In the genomic region with DNA sequence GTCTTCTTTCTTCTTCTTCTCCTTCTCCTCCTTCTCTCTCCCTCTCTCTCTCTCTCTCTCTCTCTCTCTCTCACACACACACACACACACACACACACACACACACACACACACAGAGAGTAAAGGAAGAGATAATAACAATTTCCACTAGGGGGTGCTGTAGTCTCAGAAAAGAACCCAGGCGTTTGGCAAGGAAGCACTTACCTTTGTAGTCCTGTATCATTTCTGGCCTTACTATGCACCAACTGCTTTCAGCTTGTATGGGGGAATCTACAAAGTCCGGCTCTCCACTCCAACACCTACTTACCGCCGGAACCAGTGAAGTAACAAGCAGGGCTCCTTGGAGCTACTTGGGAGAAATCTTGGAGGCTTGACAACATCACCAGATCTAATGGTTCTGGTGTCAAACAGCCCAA, we compare ENCODE assay signal across 9 mouse cellular contexts. TPM values are rescaled to one million over a fixed set of nuclear protein-coding genes. Genes with fewer than 3 reads are reported as not detected.
DNase-seq lines count a peak whose midpoint lies in the region; ATAC-seq lines count a peak whose summit lies in the region.
"Had no signal": no experiment of that assay in that cellular context is flagged by ENCODE, and none has a peak within 500 bp of the region (broad histone marks: within the 10 kb centered on the region; RNA-seq: fewer than 3 reads in every experiment).

No protein-coding gene starts in this region.

- H3K4me3 ChIP-seq in hindbrain, embryonic 10.5 days = no peak overlapping the region
- H3K4me3 ChIP-seq in hindbrain, embryonic 12.5 days = no peak overlapping the region
- no peak overlapping the region for H3K4me3 ChIP-seq in embryonic facial prominence, embryonic 14.5 days (ENCODE audit: low read depth, low read length)
- H3K4me3 ChIP-seq in hindbrain, embryonic 15.5 days = no peak overlapping the region
- H3K4me3 ChIP-seq in midbrain, embryonic 10.5 days = no peak overlapping the region
- H3K4me3 ChIP-seq: limb, embryonic 15.5 days had no signal

- DNase-seq in hindbrain, embryonic 10.5 days (ENCODE audit: low spot score) = peak; percentile 58
- DNase-seq in adrenal gland, postnatal 25 days = peak; percentile 19
- DNase-seq in embryonic facial prominence, embryonic 14.5 days (ENCODE audit: low spot score) = peak; percentile 86
- DNase-seq in left cerebral cortex, postnatal 25 days (ENCODE audit: low spot score in 2 of 2) = peak; percentile 72 to 87
- peak; percentile 57 for DNase-seq in midbrain, embryonic 10.5 days (ENCODE audit: low spot score)
- DNase-seq in splenic B cell, adult 2 months (ENCODE audit: low read depth, low spot score) = peak; percentile 88

- no peak overlapping the region for H3K9ac ChIP-seq in hindbrain, embryonic 12.5 days
- no peak overlapping the region for H3K9ac ChIP-seq in embryonic facial prominence, embryonic 14.5 days (ENCODE audit: low read depth, low read length)
- no peak overlapping the region for H3K9ac ChIP-seq in hindbrain, embryonic 15.5 days
- H3K9ac ChIP-seq: limb, embryonic 15.5 days had no signal

- intact Hi-C loops in left cerebral cortex, postnatal 25 days (cut with DNase I) = loop anchor here (1.0 kb wide), 1 partner anchor 103 kb away; no protein-coding TSS in a partner anchor

- H3K4me1 ChIP-seq in hindbrain, embryonic 10.5 days (replicated peaks) = peaks cover 28% of the 10 kb centered on the region
- peaks cover 12% of the 10 kb centered on the region; the same call in 1 of the 2 replicates for H3K4me1 ChIP-seq in hindbrain, embryonic 12.5 days
- no peaks in the 10 kb centered on the region for H3K4me1 ChIP-seq in embryonic facial prominence, embryonic 14.5 days (ENCODE audit: control insufficient read depth, insufficient read depth, low read length)
- peaks cover 8% of the 10 kb centered on the region for H3K4me1 ChIP-seq in hindbrain, embryonic 15.5 days (replicated peaks)
- H3K4me1 ChIP-seq in midbrain, embryonic 10.5 days = peaks cover 22% of the 10 kb centered on the region

- H3K4me2 ChIP-seq in hindbrain, embryonic 12.5 days (replicated peaks) = no peak overlapping the region
- no peak overlapping the region for H3K4me2 ChIP-seq in embryonic facial prominence, embryonic 14.5 days (ENCODE audit: low read depth, low read length)
- no peak overlapping the region for H3K4me2 ChIP-seq in hindbrain, embryonic 15.5 days
- H3K4me2 ChIP-seq: limb, embryonic 15.5 days had no signal

- no peaks in the 10 kb centered on the region for H3K27me3 ChIP-seq in hindbrain, embryonic 10.5 days (ENCODE audit: insufficient read depth, poor library complexity, severe bottlenecking)
- no peaks in the 10 kb centered on the region for H3K27me3 ChIP-seq in hindbrain, embryonic 12.5 days
- no peaks in the 10 kb centered on the region for H3K27me3 ChIP-seq in embryonic facial prominence, embryonic 14.5 days (replicated peaks; ENCODE audit: control insufficient read depth, insufficient read depth, low read length)
- H3K27me3 ChIP-seq in hindbrain, embryonic 15.5 days = no peaks in the 10 kb centered on the region
- no peaks in the 10 kb centered on the region for H3K27me3 ChIP-seq in midbrain, embryonic 10.5 days (ENCODE audit: low read depth, poor library complexity, severe bottlenecking)
- no peaks in the 10 kb centered on the region; the same call in 1 of the 2 replicates for H3K27me3 ChIP-seq in splenic B cell, adult 2 months (ENCODE audit: control insufficient read depth, insufficient read depth, low read length, poor library complexity, severe bottlenecking)
- H3K27me3 ChIP-seq: limb, embryonic 15.5 days had no signal

- H3K27ac ChIP-seq in hindbrain, embryonic 10.5 days = no peak overlapping the region
- no peak overlapping the region for H3K27ac ChIP-seq in hindbrain, embryonic 12.5 days
- H3K27ac ChIP-seq in embryonic facial prominence, embryonic 14.5 days (replicated peaks; ENCODE audit: low read depth, low read length) = no peak overlapping the region
- 0 out of 2 replicates have a peak overlapping the region, but pooled peaks have one; percentile 8 for H3K27ac ChIP-seq in hindbrain, embryonic 15.5 days (replicated peaks)
- H3K27ac ChIP-seq in midbrain, embryonic 10.5 days (replicated peaks) = no peak overlapping the region
- H3K27ac ChIP-seq: limb, embryonic 15.5 days had no signal

- no peaks in the 10 kb centered on the region for H3K36me3 ChIP-seq in hindbrain, embryonic 10.5 days
- no peaks in the 10 kb centered on the region for H3K36me3 ChIP-seq in hindbrain, embryonic 12.5 days
- no peaks in the 10 kb centered on the region for H3K36me3 ChIP-seq in embryonic facial prominence, embryonic 14.5 days (ENCODE audit: control insufficient read depth, insufficient read depth, low read length)
- no peaks in the 10 kb centered on the region for H3K36me3 ChIP-seq in hindbrain, embryonic 15.5 days
- H3K36me3 ChIP-seq in midbrain, embryonic 10.5 days = no peaks in the 10 kb centered on the region
- H3K36me3 ChIP-seq in splenic B cell, adult 2 months (ENCODE audit: control insufficient read depth, insufficient read depth, low read length, poor library complexity, severe bottlenecking) = no peaks in the 10 kb centered on the region
- H3K36me3 ChIP-seq: limb, embryonic 15.5 days had no signal

- H3K9me3 ChIP-seq in hindbrain, embryonic 10.5 days = no peaks in the 10 kb centered on the region
- no peaks in the 10 kb centered on the region for H3K9me3 ChIP-seq in hindbrain, embryonic 12.5 days (replicated peaks)
- H3K9me3 ChIP-seq in embryonic facial prominence, embryonic 14.5 days (ENCODE audit: control insufficient read depth, low read length) = no peaks in the 10 kb centered on the region
- no peaks in the 10 kb centered on the region for H3K9me3 ChIP-seq in hindbrain, embryonic 15.5 days
- no peaks in the 10 kb centered on the region for H3K9me3 ChIP-seq in midbrain, embryonic 10.5 days (replicated peaks)
- H3K9me3 ChIP-seq: limb, embryonic 15.5 days had no signal

- ATAC-seq in hindbrain, embryonic 12.5 days (ENCODE audit: low FRiP score) = no peak
- ATAC-seq in embryonic facial prominence, embryonic 14.5 days (ENCODE audit: low read depth) = no peak
- ATAC-seq in hindbrain, embryonic 15.5 days (ENCODE audit: low FRiP score, low read depth) = peak; percentile 52; the same call in 1 of the 2 replicates

- 14% methylated on average over 4 of the region's 4 CpGs for WGBS in hindbrain, embryonic 10.5 days
- WGBS in hindbrain, embryonic 12.5 days = 4% methylated on average over 4 of the region's 4 CpGs
- WGBS in embryonic facial prominence, embryonic 14.5 days = 13% methylated on average over 4 of the region's 4 CpGs
- 13% methylated on average over 4 of the region's 4 CpGs for WGBS in hindbrain, embryonic 15.5 days
- 16% methylated on average over 4 of the region's 4 CpGs for WGBS in midbrain, embryonic 10.5 days

RNA-seq across cellular contexts. Expression of a gene that starts 4.6 kb away (rescaled TPM):
- 5.4 and 13.0 TPM in 2 replicates for polyA plus RNA-seq in hindbrain, embryonic 10.5 days (2016; fragmentation: Nextera tagmentation; extraction: Ambion mirVana)
- 9.8 and 14.1 TPM in 2 replicates for polyA plus RNA-seq in hindbrain, embryonic 12.5 days (2016; fragmentation: Nextera tagmentation; extraction: Ambion mirVana)
- 2.3 and 4.5 TPM in 2 replicates for total RNA-seq in adrenal gland, postnatal 25 days (2021)
- polyA plus RNA-seq in embryonic facial prominence, embryonic 14.5 days (2014; fragmentation: Nextera tagmentation; extraction: Ambion mirVana) = 4.4 and 12.3 TPM in 2 replicates
- 7.7 and 14.1 TPM in 2 replicates for polyA plus RNA-seq in hindbrain, embryonic 15.5 days (2015; fragmentation: Nextera tagmentation; extraction: Ambion mirVana)
- under 1 TPM; 0.34 to 0.43 TPM for total RNA-seq in left cerebral cortex, postnatal 25 days (2021)
- 2.8 and 2.9 TPM in 2 replicates for polyA plus RNA-seq in midbrain, embryonic 10.5 days (2016; fragmentation: Nextera tagmentation; extraction: Ambion mirVana)

RNA-seq across cellular contexts. Expression of a gene that starts 32.1 kb away (rescaled TPM):
- 295 and 301 TPM in 2 replicates for polyA plus RNA-seq in hindbrain, embryonic 10.5 days (2016; fragmentation: Nextera tagmentation; extraction: Ambion mirVana)
- 214 and 218 TPM in 2 replicates for polyA plus RNA-seq in hindbrain, embryonic 12.5 days (2016; fragmentation: Nextera tagmentation; extraction: Ambion mirVana)
- total RNA-seq in adrenal gland, postnatal 25 days (2021) = 372 and 386 TPM in 2 replicates
- 276 and 291 TPM in 2 replicates for polyA plus RNA-seq in embryonic facial prominence, embryonic 14.5 days (2014; fragmentation: Nextera tagmentation; extraction: Ambion mirVana)
- 290 and 297 TPM in 2 replicates for polyA plus RNA-seq in hindbrain, embryonic 15.5 days (2015; fragmentation: Nextera tagmentation; extraction: Ambion mirVana)
- total RNA-seq in left cerebral cortex, postnatal 25 days (2021) = 100 to 1,000 TPM; 199 to 205 TPM
- 301 and 309 TPM in 2 replicates for polyA plus RNA-seq in midbrain, embryonic 10.5 days (2016; fragmentation: Nextera tagmentation; extraction: Ambion mirVana)

RNA-seq across cellular contexts. Expression of a gene that starts 32.2 kb away (rescaled TPM):
- polyA plus RNA-seq in hindbrain, embryonic 10.5 days (2016; fragmentation: Nextera tagmentation; extraction: Ambion mirVana) = 1.3 and 1.6 TPM in 2 replicates
- 2.4 and 4.2 TPM in 2 replicates for polyA plus RNA-seq in hindbrain, embryonic 12.5 days (2016; fragmentation: Nextera tagmentation; extraction: Ambion mirVana)
- total RNA-seq in adrenal gland, postnatal 25 days (2021) = 0.88 and 2.9 TPM in 2 replicates
- polyA plus RNA-seq in embryonic facial prominence, embryonic 14.5 days (2014; fragmentation: Nextera tagmentation; extraction: Ambion mirVana) = 9.6 and 11.2 TPM in 2 replicates
- polyA plus RNA-seq in hindbrain, embryonic 15.5 days (2015; fragmentation: Nextera tagmentation; extraction: Ambion mirVana) = 4.2 and 7.7 TPM in 2 replicates
- not detected for total RNA-seq in left cerebral cortex, postnatal 25 days (2021)
- polyA plus RNA-seq in midbrain, embryonic 10.5 days (2016; fragmentation: Nextera tagmentation; extraction: Ambion mirVana) = 0.26 TPM in 1 of 2 replicates, not detected in the other

RNA-seq across cellular contexts. Expression of a gene that starts 53.5 kb away (rescaled TPM):
- 4.7 and 7.6 TPM in 2 replicates for polyA plus RNA-seq in hindbrain, embryonic 10.5 days (2016; fragmentation: Nextera tagmentation; extraction: Ambion mirVana)
- polyA plus RNA-seq in hindbrain, embryonic 12.5 days (2016; fragmentation: Nextera tagmentation; extraction: Ambion mirVana) = 7.2 and 9.1 TPM in 2 replicates
- 5.5 and 7.4 TPM in 2 replicates for total RNA-seq in adrenal gland, postnatal 25 days (2021)
- polyA plus RNA-seq in embryonic facial prominence, embryonic 14.5 days (2014; fragmentation: Nextera tagmentation; extraction: Ambion mirVana) = 20.5 and 25.0 TPM in 2 replicates
- polyA plus RNA-seq in hindbrain, embryonic 15.5 days (2015; fragmentation: Nextera tagmentation; extraction: Ambion mirVana) = 9.6 and 12.3 TPM in 2 replicates
- total RNA-seq in left cerebral cortex, postnatal 25 days (2021) = 10 to 100 TPM; 13.8 TPM
- polyA plus RNA-seq in midbrain, embryonic 10.5 days (2016; fragmentation: Nextera tagmentation; extraction: Ambion mirVana) = 5.5 and 7.8 TPM in 2 replicates

Comparison
In these comparisons a context has a peak if more than half of its experiments do, and no peak if none do; other contexts are left out.
1. DNase-seq: peak in every context shown above with its lines; median percentile 88 in splenic B cell, adult 2 months; 86 in embryonic facial prominence, embryonic 14.5 days; 80 in left cerebral cortex, postnatal 25 days; 58 in hindbrain, embryonic 10.5 days; 57 in midbrain, embryonic 10.5 days; 19 in adrenal gland, postnatal 25 days.